Mouse (Mus musculus) liver, embryonic 11.5 days (tissue): Measurements from ENCODE around the gene Stat3. TPM values are rescaled to one million over a fixed set of nuclear protein-coding genes. Genes with fewer than 3 reads are reported as not detected.

ENCODE experiments used
- ATAC-seq: fragments of 200-750 bp; cut with Nextera tagmentation; replicated peaks from 2 replicates; pipeline ENCODE4 v1.8.0; 2017; ENCODE audit warnings: moderate number of reproducible peaks, mild to moderate bottlenecking, moderate TSS enrichment, moderate library complexity; ENCODE audit not compliant: low FRiP score
- DNase-seq: peaks from one replicate; pipeline ENCODE4 v3.0.0-alpha.2; 2017; ENCODE audit warnings: low spot score
- H3K27ac ChIP-seq: fragments of 300-500 bp; sonication (generic); 2 replicates; pipeline ENCODE4 v1.5.1; 2014; ENCODE audit warnings: mild to moderate bottlenecking, low read depth, low read length, control low read depth
- H3K27me3 ChIP-seq: fragments of 300-500 bp; sonication (generic); replicated peaks from 2 replicates; pipeline ENCODE4 v1.6.1; 2014; ENCODE audit warnings: low read length, mixed read lengths; ENCODE audit not compliant: control insufficient read depth, insufficient read depth
- H3K36me3 ChIP-seq: fragments of 300-500 bp; sonication (generic); 2 replicates; pipeline ENCODE4 v1.6.1; 2014; ENCODE audit warnings: mild to moderate bottlenecking, low read length, moderate library complexity, mixed read lengths; ENCODE audit not compliant: control insufficient read depth, insufficient read depth
- H3K4me1 ChIP-seq: fragments of 300-500 bp; sonication (generic); replicated peaks from 2 replicates; pipeline ENCODE4 v1.6.1; 2014; ENCODE audit warnings: low read length, mixed read lengths; ENCODE audit not compliant: control insufficient read depth, insufficient read depth
- H3K4me2 ChIP-seq: fragments of 300-500 bp; sonication (generic); 2 replicates; pipeline ENCODE4 v1.6.1; 2014; ENCODE audit warnings: mild to moderate bottlenecking, control low read depth, moderate library complexity
- H3K4me3 ChIP-seq: fragments of 300-500 bp; sonication (generic); 2 replicates; pipeline ENCODE4 v1.5.1; 2014; ENCODE audit warnings: low read depth, low read length, control low read depth
- H3K9ac ChIP-seq: fragments of 300-500 bp; sonication (generic); 2 replicates; pipeline ENCODE4 v1.6.1; 2014; ENCODE audit warnings: low read depth, low read length, control low read depth
- H3K9me3 ChIP-seq: fragments of 300-500 bp; sonication (generic); 2 replicates; pipeline ENCODE4 v1.6.1; 2016; ENCODE audit warnings: low read length, inconsistent platforms, mixed read lengths; ENCODE audit not compliant: control insufficient read depth
- WGBS: fragments of 180-500 bp; shearing (Covaris S2); extraction: QIAGEN DNeasy Blood & Tissue Kit; methylation state at CpG from one replicate; pipeline ENCODE4 v1.1.7; 2014; 5-methylcytosine and 5-hydroxymethylcytosine counted together
- polyA plus RNA-seq: library from polyadenylated mRNA; unstranded; fragments of >200 nt; fragmentation: Nextera tagmentation; extraction: Ambion mirVana; gene quantifications from 2 replicates; pipeline ENCODE4 v1.2.1, GENCODE M21; 2014

Gene Stat3
- polyA plus RNA-seq, 1 experiment from 2014 or later: 57.3 TPM

- no peak overlapping the region for H3K4me3 ChIP-seq
- peaks cover 28% of the 10 kb centered on the region for H3K36me3 ChIP-seq
- H3K4me2 ChIP-seq: no peak overlapping the region; the same call in 1 of the 2 replicates
- DNase-seq (no peak), ATAC-seq (peak; percentile 56; the same call in 1 of the 2 replicates)
- H3K9me3 ChIP-seq: no peaks in the 10 kb centered on the region
- WGBS: 65% methylated on average over 4 of the region's 4 CpGs
- no peak overlapping the region for H3K27ac ChIP-seq
- H3K27me3 ChIP-seq: no peaks in the 10 kb centered on the region
- peaks cover 13% of the 10 kb centered on the region for H3K4me1 ChIP-seq
- no peak overlapping the region for H3K9ac ChIP-seq
Measured at GRCm38 (mm10) chr11:100906885-100907284, 32.5 kb downstream of the Stat3 start.

- 36% methylated on average over 1 of the region's 1 CpGs for WGBS
- Histone ChIP-seq H3K4me1 (peaks cover 13% of the 10 kb centered on the region), H3K4me3 (no peak overlapping the region), H3K36me3 (peaks cover 27% of the 10 kb centered on the region), H3K4me2 (no peak overlapping the region), H3K9me3 (no peaks in the 10 kb centered on the region), H3K27ac (no peak overlapping the region), H3K27me3 (no peaks in the 10 kb centered on the region), H3K9ac (no peak overlapping the region)
- DNase-seq: no peak
- ATAC-seq: no peak
Measured at GRCm38 (mm10) chr11:100905929-100906328, 33.4 kb downstream of the Stat3 start.

- WGBS: 76% methylated on average over 19 of the region's 20 CpGs
- H3K9ac ChIP-seq: no peak overlapping the region
- no peaks in the 10 kb centered on the region for H3K9me3 ChIP-seq
- no peak overlapping the region for H3K27ac ChIP-seq
- H3K27me3 ChIP-seq: no peaks in the 10 kb centered on the region
- H3K4me2 ChIP-seq: no peak overlapping the region
- DNase-seq (no peak), ATAC-seq (no peak)
- peaks cover 13% of the 10 kb centered on the region for H3K4me1 ChIP-seq
- H3K36me3 ChIP-seq: peaks cover 24% of the 10 kb centered on the region
- H3K4me3 ChIP-seq: no peak overlapping the region
Measured at GRCm38 (mm10) chr11:100904580-100905351, 34.6 kb downstream of the Stat3 start.

- H3K9ac ChIP-seq: no peak overlapping the region
Measured at GRCm38 (mm10) chr11:100898441-100899199, 40.7 kb downstream of the Stat3 start.

GRCm38 (mm10) chr11:100897294-100898231 is 41.8 kb downstream of the Stat3 start:
- Histone ChIP-seq H3K9me3 (no peaks in the 10 kb centered on the region), H3K9ac (no peak overlapping the region), H3K4me3 (no peak overlapping the region), H3K36me3 (peaks cover 13% of the 10 kb centered on the region), H3K4me2 (no peak overlapping the region), H3K27me3 (no peaks in the 10 kb centered on the region), H3K27ac (no peak overlapping the region), H3K4me1 (peaks cover 11% of the 10 kb centered on the region)
- DNase-seq (no peak), ATAC-seq (no peak)
- WGBS: 78% methylated on average over 7 of the region's 7 CpGs

More at GRCm38 (mm10) chr11:100898441-100899199, 40.7 kb downstream of the Stat3 start:
- H3K36me3 ChIP-seq: peaks cover 15% of the 10 kb centered on the region
- H3K27ac ChIP-seq: no peak overlapping the region
- DNase-seq (no peak), ATAC-seq (no peak)
- no peak overlapping the region for H3K4me2 ChIP-seq
- H3K9me3 ChIP-seq: no peaks in the 10 kb centered on the region
- WGBS: 89% methylated on average over 16 of the region's 16 CpGs
- H3K27me3 ChIP-seq: no peaks in the 10 kb centered on the region
- H3K4me3 ChIP-seq: no peak overlapping the region
- peaks cover 4% of the 10 kb centered on the region for H3K4me1 ChIP-seq

DNA sequence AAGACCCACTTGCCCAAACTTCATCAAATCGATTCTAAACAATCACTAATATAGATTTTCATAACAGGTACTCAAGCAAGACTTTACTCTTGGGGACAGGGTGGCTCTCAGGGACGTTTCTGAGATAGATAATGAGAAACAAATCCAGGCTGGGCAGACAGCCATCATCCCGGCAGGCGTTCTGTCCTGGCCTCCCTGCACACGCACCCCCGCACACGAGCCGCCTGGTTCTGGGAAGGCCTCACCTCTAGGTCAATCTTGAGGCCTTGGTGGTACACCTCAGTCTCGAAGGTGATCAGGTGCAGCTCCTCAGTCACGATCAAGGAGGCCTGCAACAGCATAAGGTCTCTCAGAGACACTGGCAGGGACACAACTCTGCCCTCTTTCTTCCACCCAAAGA is 43.3 kb downstream of the Stat3 start:
- ATAC-seq: no peak
- Histone ChIP-seq H3K4me2 (no peak overlapping the region), H3K36me3 (peaks cover 6% of the 10 kb centered on the region), H3K27me3 (no peaks in the 10 kb centered on the region), H3K9me3 (no peaks in the 10 kb centered on the region), H3K4me1 (peaks cover 24% of the 10 kb centered on the region), H3K27ac (no peak overlapping the region), H3K9ac (no peak overlapping the region), H3K4me3 (no peak overlapping the region)
- DNase-seq: no peak
- 84% methylated on average over 10 of the region's 10 CpGs for WGBS

DNA sequence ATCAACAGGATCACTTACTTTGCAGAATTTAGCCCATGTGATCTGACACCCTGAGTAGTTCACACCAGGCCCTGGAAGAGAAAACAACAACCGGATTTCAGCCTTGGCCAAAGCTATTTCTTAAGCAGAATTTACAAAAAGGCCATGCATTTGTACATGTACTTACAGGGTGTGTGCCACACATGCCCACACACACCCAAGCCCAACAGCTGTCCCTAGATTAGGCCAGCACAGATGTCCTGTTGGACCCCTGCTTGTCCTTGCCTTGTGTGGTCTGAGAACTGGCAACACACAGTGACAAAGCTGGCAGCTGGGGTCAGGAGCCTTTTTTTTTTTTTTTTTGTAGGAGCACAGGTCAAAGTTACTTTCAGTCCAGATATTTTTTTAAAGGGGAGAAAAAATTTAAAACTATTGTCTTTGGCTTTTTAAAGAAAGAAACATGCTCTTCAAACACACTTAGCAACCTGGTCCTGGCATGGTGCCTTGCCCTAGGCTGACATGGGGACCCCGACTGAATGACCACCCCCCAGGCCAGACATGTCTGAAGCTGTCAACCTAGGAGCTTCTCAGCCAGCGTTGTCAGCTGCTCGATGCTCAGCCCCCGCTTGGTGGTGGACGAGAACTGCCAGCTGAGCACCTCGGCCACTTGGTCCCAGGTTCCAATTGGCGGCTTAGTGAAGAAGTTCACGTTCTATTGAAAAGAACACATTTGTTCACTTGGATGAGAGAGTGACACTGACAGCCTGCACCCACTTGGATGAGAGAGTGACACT is 45.0 kb downstream of the Stat3 start:
- no peak for ATAC-seq
- no peak for DNase-seq
- Histone ChIP-seq H3K4me3 (no peak overlapping the region), H3K36me3 (peaks cover 9% of the 10 kb centered on the region), H3K27ac (no peak overlapping the region), H3K27me3 (no peaks in the 10 kb centered on the region), H3K4me1 (peaks cover 38% of the 10 kb centered on the region), H3K4me2 (no peak overlapping the region), H3K9me3 (no peaks in the 10 kb centered on the region), H3K9ac (peak overlapping the region; percentile 10; the same call in 1 of the 2 replicates)
- WGBS: 77% methylated on average over 9 of the region's 9 CpGs
